Comparison of ENCODE assay signal across 10 mouse cellular contexts in the genomic region with DNA sequence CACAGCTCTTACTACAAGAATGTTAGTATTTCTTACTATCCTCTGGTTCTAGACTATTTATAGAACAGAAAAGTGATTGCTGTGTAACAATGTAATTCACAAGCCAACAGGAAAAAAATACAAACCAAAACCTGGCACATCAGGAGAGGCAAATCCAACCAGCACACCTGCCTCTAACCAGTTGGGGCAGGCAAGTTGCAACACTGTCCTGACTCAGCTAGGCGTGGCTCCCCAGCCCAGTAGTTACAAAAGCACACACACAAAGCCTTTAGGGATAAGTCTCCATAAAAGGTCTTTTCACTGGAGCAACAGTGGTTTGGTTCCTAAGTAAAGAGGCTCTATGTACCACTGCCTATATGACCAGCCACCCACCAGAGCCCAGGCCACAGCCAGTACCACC. TPM values are rescaled to one million over a fixed set of nuclear protein-coding genes. Genes with fewer than 3 reads are reported as not detected.
DNase-seq lines count a peak whose midpoint lies in the region; ATAC-seq and TF ChIP-seq lines count a peak whose summit lies in the region.
"Had no signal": no experiment of that assay in that cellular context is flagged by ENCODE, and none has a peak within 500 bp of the region (broad histone marks: within the 10 kb centered on the region; RNA-seq: fewer than 3 reads in every experiment).

No protein-coding gene starts in this region.

- H3K27me3 ChIP-seq in kidney, embryonic 15.5 days = no peaks in the 10 kb centered on the region
- H3K27me3 ChIP-seq in kidney, embryonic 14.5 days (ENCODE audit: control insufficient read depth, insufficient read depth, low read length) = no peaks in the 10 kb centered on the region
- no peaks in the 10 kb centered on the region for H3K27me3 ChIP-seq in liver, adult 2 months (ENCODE audit: control insufficient read depth, insufficient read depth, low read length)
- no peaks in the 10 kb centered on the region for H3K27me3 ChIP-seq in stomach, embryonic 15.5 days (replicated peaks)
- H3K27me3 ChIP-seq in midbrain, embryonic 15.5 days (replicated peaks) = no peaks in the 10 kb centered on the region
- H3K27me3 ChIP-seq: limb, embryonic 12.5 days; neural tube, embryonic 15.5 days had no signal

- peak; percentile 75 for DNase-seq in ZHBTc4 (ENCODE audit: low read depth, low spot score)
- DNase-seq in liver, adult 2 months (ENCODE audit: extremely low read depth, low read depth, low spot score) = peak; percentile 81
- DNase-seq in cerebellum, adult 11 months = no peak
- DNase-seq: thymus, adult 18-20 months had no signal

- peaks cover 57% of the 10 kb centered on the region for H3K79me2 ChIP-seq in liver, adult 2 months (ENCODE audit: control insufficient read depth, insufficient read depth, low read length)

- ATAC-seq in kidney, embryonic 15.5 days (replicated peaks; ENCODE audit: low FRiP score) = no peak
- ATAC-seq in kidney, embryonic 14.5 days (ENCODE audit: low FRiP score, low TSS enrichment) = no peak
- ATAC-seq in stomach, embryonic 15.5 days (ENCODE audit: insufficient read depth, low FRiP score, low read depth) = peak; percentile 51; the same call in 1 of the 2 replicates
- no peak for ATAC-seq in midbrain, embryonic 15.5 days (replicated peaks)

- peaks cover 6% of the 10 kb centered on the region; the same call in 1 of the 2 replicates for H3K36me3 ChIP-seq in kidney, embryonic 15.5 days
- H3K36me3 ChIP-seq in kidney, embryonic 14.5 days (ENCODE audit: control insufficient read depth, insufficient read depth, low read length) = peaks cover 5% of the 10 kb centered on the region; the same call in 1 of the 2 replicates
- H3K36me3 ChIP-seq in liver, adult 2 months (ENCODE audit: control insufficient read depth, insufficient read depth, low read length) = peaks cover 2% of the 10 kb centered on the region; the same call in 1 of the 2 replicates
- H3K36me3 ChIP-seq in stomach, embryonic 15.5 days = no peaks in the 10 kb centered on the region
- H3K36me3 ChIP-seq in midbrain, embryonic 15.5 days (replicated peaks) = no peaks in the 10 kb centered on the region
- H3K36me3 ChIP-seq: neural tube, embryonic 15.5 days had no signal

- no peak for TF ChIP-seq CTCF in liver, adult 2 months (IDR thresholded peaks at IDR 0.05; ENCODE audit: low read depth, low read length)

- 0 out of 2 replicates have a peak overlapping the region, but pooled peaks have one; percentile 45 for H3K27ac ChIP-seq in kidney, embryonic 15.5 days
- no peak overlapping the region for H3K27ac ChIP-seq in kidney, embryonic 14.5 days (ENCODE audit: low read depth, low read length)
- H3K27ac ChIP-seq in liver, adult 2 months (replicated peaks; ENCODE audit: insufficient read depth, low read depth, low read length) = peak overlapping the region; percentile 28
- H3K27ac ChIP-seq in stomach, embryonic 15.5 days = peak overlapping the region; percentile 86
- H3K27ac ChIP-seq in midbrain, embryonic 15.5 days = no peak overlapping the region

- WGBS in kidney, embryonic 15.5 days = 84% methylated on average over 1 of the region's 1 CpGs
- WGBS in kidney, embryonic 14.5 days = 79% methylated on average over 1 of the region's 1 CpGs
- 28% methylated on average over 1 of the region's 1 CpGs for WGBS in liver, adult 2 months
- WGBS in stomach, embryonic 15.5 days = 80% methylated on average over 1 of the region's 1 CpGs
- 66% methylated on average over 1 of the region's 1 CpGs for WGBS in midbrain, embryonic 15.5 days

- no peaks in the 10 kb centered on the region for H3K9me3 ChIP-seq in kidney, embryonic 15.5 days (replicated peaks)
- H3K9me3 ChIP-seq in kidney, embryonic 14.5 days (ENCODE audit: control insufficient read depth, low read length) = no peaks in the 10 kb centered on the region
- no peaks in the 10 kb centered on the region for H3K9me3 ChIP-seq in stomach, embryonic 15.5 days
- H3K9me3 ChIP-seq in midbrain, embryonic 15.5 days = no peaks in the 10 kb centered on the region
- H3K9me3 ChIP-seq: limb, embryonic 12.5 days; neural tube, embryonic 15.5 days had no signal

- no peak overlapping the region for H3K4me2 ChIP-seq in kidney, embryonic 15.5 days
- no peak overlapping the region for H3K4me2 ChIP-seq in kidney, embryonic 14.5 days (replicated peaks; ENCODE audit: low read depth, low read length)
- H3K4me2 ChIP-seq in stomach, embryonic 15.5 days = no peak overlapping the region
- H3K4me2 ChIP-seq in midbrain, embryonic 15.5 days = no peak overlapping the region
- H3K4me2 ChIP-seq: limb, embryonic 12.5 days; neural tube, embryonic 15.5 days had no signal

- H3K9ac ChIP-seq in kidney, embryonic 15.5 days = no peak overlapping the region
- H3K9ac ChIP-seq in kidney, embryonic 14.5 days (ENCODE audit: low read depth, low read length) = no peak overlapping the region
- H3K9ac ChIP-seq in liver, adult 2 months (ENCODE audit: low read depth, low read length) = no peak overlapping the region
- H3K9ac ChIP-seq in stomach, embryonic 15.5 days = no peak overlapping the region
- H3K9ac ChIP-seq in midbrain, embryonic 15.5 days = no peak overlapping the region
- H3K9ac ChIP-seq: limb, embryonic 12.5 days; neural tube, embryonic 15.5 days had no signal

- no peak for TF ChIP-seq POLR2A in liver, adult 2 months (IDR thresholded peaks at IDR 0.05; ENCODE audit: extremely low read depth, insufficient read depth, low read length)

- H3K4me1 ChIP-seq in kidney, embryonic 15.5 days = peaks cover 40% of the 10 kb centered on the region
- H3K4me1 ChIP-seq in kidney, embryonic 14.5 days (ENCODE audit: control insufficient read depth, insufficient read depth, low read length) = peaks cover 11% of the 10 kb centered on the region
- peaks cover 35% of the 10 kb centered on the region for H3K4me1 ChIP-seq in liver, adult 2 months (ENCODE audit: control insufficient read depth, insufficient read depth, low read length)
- H3K4me1 ChIP-seq in stomach, embryonic 15.5 days = peaks cover 30% of the 10 kb centered on the region
- H3K4me1 ChIP-seq in midbrain, embryonic 15.5 days = peaks cover 23% of the 10 kb centered on the region

- no peak overlapping the region for H3K4me3 ChIP-seq in kidney, embryonic 15.5 days (replicated peaks)
- H3K4me3 ChIP-seq in kidney, embryonic 14.5 days (ENCODE audit: low read length) = no peak overlapping the region
- H3K4me3 ChIP-seq in liver, adult 2 months (ENCODE audit: insufficient read depth, low read depth, low read length) = no peak overlapping the region
- H3K4me3 ChIP-seq in stomach, embryonic 15.5 days (replicated peaks) = no peak overlapping the region
- no peak overlapping the region for H3K4me3 ChIP-seq in midbrain, embryonic 15.5 days
- H3K4me3 ChIP-seq: limb, embryonic 12.5 days; neural tube, embryonic 15.5 days had no signal

RNA-seq across cellular contexts. Expression of gene Ankrd11, which starts 20.8 kb away (rescaled TPM):
- 33.5 and 38.0 TPM in 2 replicates for polyA plus RNA-seq in kidney, embryonic 15.5 days (2015; fragmentation: Nextera tagmentation; extraction: Ambion mirVana)
- 44.3 and 55.5 TPM in 2 replicates for polyA plus RNA-seq in kidney, embryonic 14.5 days (2014; fragmentation: Nextera tagmentation; extraction: Ambion mirVana)
- total RNA-seq in liver, adult 2 months (2014; rRNA removed) = 22.1 and 28.0 TPM in 2 replicates
- polyA plus RNA-seq in liver, adult 2 months (2012; rRNA removed) = 22.7 and 28.3 TPM in 2 replicates
- 63.9 and 67.3 TPM in 2 replicates for polyA plus RNA-seq in stomach, embryonic 15.5 days (2015; fragmentation: Nextera tagmentation; extraction: Ambion mirVana)
- 69.4 and 71.7 TPM in 2 replicates for polyA plus RNA-seq in midbrain, embryonic 15.5 days (2015; fragmentation: Nextera tagmentation; extraction: Ambion mirVana)

RNA-seq across cellular contexts. Expression of gene Spg7, which starts 41.5 kb away (rescaled TPM):
- polyA plus RNA-seq in kidney, embryonic 15.5 days (2015; fragmentation: Nextera tagmentation; extraction: Ambion mirVana) = 48.9 and 52.5 TPM in 2 replicates
- polyA plus RNA-seq in kidney, embryonic 14.5 days (2014; fragmentation: Nextera tagmentation; extraction: Ambion mirVana) = 45.9 and 51.2 TPM in 2 replicates
- 27.4 and 29.5 TPM in 2 replicates for total RNA-seq in liver, adult 2 months (2014; rRNA removed)
- 62.4 and 81.4 TPM in 2 replicates for polyA plus RNA-seq in liver, adult 2 months (2012; rRNA removed)
- polyA plus RNA-seq in stomach, embryonic 15.5 days (2015; fragmentation: Nextera tagmentation; extraction: Ambion mirVana) = 48.2 and 50.7 TPM in 2 replicates
- polyA plus RNA-seq in midbrain, embryonic 15.5 days (2015; fragmentation: Nextera tagmentation; extraction: Ambion mirVana) = 48.7 and 49.0 TPM in 2 replicates

Comparison
In these comparisons a context has a peak if more than half of its experiments do, and no peak if none do; other contexts are left out.
1. H3K27ac ChIP-seq: peak in kidney, embryonic 15.5 days (single experiment), liver, adult 2 months (single experiment) and stomach, embryonic 15.5 days (single experiment); none in kidney, embryonic 14.5 days (single experiment) and midbrain, embryonic 15.5 days (single experiment).